ENCODE assay signal across 22 mouse cellular contexts in genomic region chr9:115362486-115362885, GRCm38 (mm10).
"Had no signal": no experiment of that assay in that cellular context is flagged by ENCODE, and none has a peak within 500 bp of the region (broad histone marks: within the 10 kb centered on the region; RNA-seq: fewer than 3 reads in every experiment).

No protein-coding gene starts in this region.

- H3K4me1 ChIP-seq: liver, embryonic 15.5 days; lung, embryonic 15.5 days; midbrain, embryonic 12.5 days; neural tube, embryonic 13.5 days; neural tube, embryonic 15.5 days; stomach, embryonic 15.5 days had no signal

- H3K27me3 ChIP-seq: liver, embryonic 15.5 days; lung, embryonic 15.5 days; midbrain, embryonic 12.5 days; neural tube, embryonic 13.5 days; neural tube, embryonic 15.5 days; stomach, embryonic 15.5 days had no signal

- DNase-seq: liver, postnatal 0 days; lung, adult 2 months; lung, postnatal 14 days; lung, postnatal 4 days; midbrain, embryonic 14.5 days; retina, postnatal 1 day; right cerebral cortex, adult 18-20 months; right cerebral cortex, postnatal 25 days; right cerebral cortex, postnatal 4 days; thymus, adult 2 months; thymus, postnatal 25 days had no signal

- H3K4me3 ChIP-seq: liver, embryonic 15.5 days; lung, embryonic 15.5 days; midbrain, embryonic 10.5 days; midbrain, embryonic 12.5 days; myocyte; neural tube, embryonic 13.5 days; neural tube, embryonic 15.5 days; stomach, embryonic 15.5 days had no signal

- H3K36me3 ChIP-seq: liver, embryonic 15.5 days; lung, embryonic 15.5 days; midbrain, embryonic 10.5 days; midbrain, embryonic 12.5 days; neural tube, embryonic 13.5 days; neural tube, embryonic 15.5 days; stomach, embryonic 15.5 days had no signal

- H3K9ac ChIP-seq: liver, embryonic 15.5 days; liver, postnatal 0 days; lung, embryonic 15.5 days; midbrain, embryonic 12.5 days; neural tube, embryonic 13.5 days; neural tube, embryonic 15.5 days; stomach, embryonic 15.5 days had no signal

- H3K27ac ChIP-seq: liver, embryonic 15.5 days; lung, embryonic 15.5 days; midbrain, embryonic 10.5 days; midbrain, embryonic 12.5 days; neural tube, embryonic 13.5 days; neural tube, embryonic 15.5 days; stomach, embryonic 15.5 days; stomach, postnatal 0 days had no signal

- ATAC-seq: liver, postnatal 0 days; lung, postnatal 0 days; midbrain, embryonic 16.5 days had no signal

- H3K9me3 ChIP-seq: liver, embryonic 15.5 days; lung, embryonic 15.5 days; neural tube, embryonic 15.5 days; stomach, embryonic 15.5 days had no signal
